Mouse (Mus musculus) cerebellum, postnatal 36 days (tissue): ENCODE results near the gene Foxc2.
A peak's percentile ranks its signal among the peaks of the same experiment; 100 is the strongest.

Experiments
- DNase-seq, 2 experiments: peaks; one replicate each; pipeline ENCODE4 v3.0.0; 2021 to 2022; ENCODE audit warnings: mixed read lengths in 2 of 2

Gene Foxc2

DNA sequence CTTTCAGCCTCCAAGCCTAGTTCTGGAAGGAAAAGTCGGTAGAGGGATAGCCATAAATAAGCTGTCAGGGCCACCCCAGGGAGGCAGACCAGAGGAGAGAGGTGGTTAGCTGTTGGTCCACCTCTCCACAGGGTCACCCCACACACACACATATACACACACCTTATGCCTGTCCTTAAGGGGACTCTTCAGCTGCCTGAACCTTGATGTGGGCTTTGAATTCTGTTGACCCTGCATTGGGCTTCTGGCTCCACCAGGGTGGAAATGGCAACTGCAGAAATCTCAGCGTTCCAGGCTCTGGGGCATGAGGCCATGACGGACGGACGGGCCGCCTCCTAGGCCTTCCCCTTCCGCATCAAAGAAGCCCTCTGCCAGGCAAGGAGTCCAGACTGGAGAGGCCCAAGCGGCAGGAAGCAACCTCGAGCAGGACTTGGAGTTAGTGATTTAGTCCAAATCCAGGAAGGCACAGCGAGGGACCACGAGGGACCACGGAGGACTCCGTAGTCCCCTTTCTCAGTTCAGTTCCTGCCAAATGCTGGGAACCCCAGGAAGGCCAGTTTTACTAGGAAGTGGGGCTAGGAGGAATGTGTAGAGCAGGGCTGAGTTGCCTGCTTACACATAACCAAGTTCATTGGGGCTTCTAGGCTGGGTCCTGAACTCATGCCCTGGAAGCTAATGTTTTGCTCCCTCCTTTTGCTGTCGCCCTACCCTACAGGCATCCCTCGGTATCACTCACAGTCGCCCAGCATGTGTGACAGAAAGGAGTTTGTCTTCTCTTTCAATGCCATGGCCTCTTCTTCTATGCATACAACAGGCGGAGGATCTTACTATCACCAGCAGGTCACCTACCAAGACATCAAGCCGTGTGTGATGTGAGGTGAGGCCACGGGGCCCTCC lies 29.7 kb upstream of the Foxc2 start:
- DNase-seq, result no peak

DNA sequence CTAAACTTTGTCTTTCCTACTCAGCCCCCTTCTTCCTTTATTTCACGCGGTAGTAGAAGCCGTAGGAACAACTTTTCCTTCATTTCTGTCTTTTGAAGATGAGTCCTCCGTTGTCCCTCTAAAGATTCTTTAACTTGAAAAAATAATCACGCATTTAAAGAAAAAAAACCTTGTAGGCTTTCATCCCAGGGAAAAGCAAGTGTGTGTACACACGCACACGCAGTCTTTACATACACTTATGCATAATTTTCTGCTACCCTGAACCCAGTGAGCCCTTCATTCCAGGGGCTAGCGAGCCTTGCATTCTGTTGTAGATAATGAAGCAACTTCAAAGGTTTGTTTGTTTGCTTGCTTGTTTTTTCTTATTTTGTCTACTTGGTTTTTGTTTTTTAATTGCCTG lies 27.7 kb upstream of the Foxc2 start:
- no peak for DNase-seq

- no peak for DNase-seq
These were observed 26.9 kb upstream of the Foxc2 start for GRCm38 (mm10) chr8:121088871-121089630.

GRCm38 (mm10) chr8:121089631-121090380 lies 26.2 kb upstream of the Foxc2 start:
- no peak for DNase-seq

DNA sequence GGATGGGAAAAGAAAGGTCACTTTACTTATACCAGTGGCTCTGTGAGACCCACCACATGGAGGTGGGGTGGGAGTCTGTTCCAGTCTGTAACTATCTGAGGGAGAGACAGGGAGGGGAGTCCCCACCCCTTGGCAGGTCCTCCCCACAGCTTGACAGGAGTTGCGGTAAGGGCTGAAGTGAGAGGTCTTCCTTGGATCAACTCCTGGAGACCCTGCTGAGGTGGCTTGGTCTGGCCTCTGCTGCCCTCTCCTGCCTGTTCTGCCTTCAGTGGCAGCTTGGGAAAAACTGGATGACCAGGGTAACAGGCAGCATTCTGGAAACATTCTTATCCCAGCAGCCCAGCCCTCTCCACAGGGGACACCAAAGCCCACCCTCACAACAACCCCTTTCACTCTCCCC lies 25.3 kb upstream of the Foxc2 start:
- DNase-seq, result no peak

DNA sequence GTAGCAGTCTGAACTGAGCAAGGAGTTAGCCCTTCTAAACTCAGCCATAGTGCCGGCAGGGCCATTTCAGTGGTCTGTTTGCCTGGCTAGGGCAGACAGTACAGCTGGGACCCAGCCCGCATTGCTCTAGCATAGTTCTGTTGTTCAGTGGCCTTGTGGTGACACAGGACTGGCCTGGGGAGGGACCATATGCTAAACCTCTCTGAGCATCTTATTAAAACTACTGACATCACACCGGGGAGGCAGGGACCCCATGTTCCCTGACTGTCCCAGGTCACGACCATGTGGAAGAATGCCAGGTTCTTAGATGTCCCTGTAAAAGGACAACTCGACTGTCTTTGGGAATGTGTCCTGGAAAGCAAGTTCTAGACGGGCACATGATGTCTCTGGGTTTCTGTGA lies 23.8 kb upstream of the Foxc2 start:
- DNase-seq, result no peak

DNA sequence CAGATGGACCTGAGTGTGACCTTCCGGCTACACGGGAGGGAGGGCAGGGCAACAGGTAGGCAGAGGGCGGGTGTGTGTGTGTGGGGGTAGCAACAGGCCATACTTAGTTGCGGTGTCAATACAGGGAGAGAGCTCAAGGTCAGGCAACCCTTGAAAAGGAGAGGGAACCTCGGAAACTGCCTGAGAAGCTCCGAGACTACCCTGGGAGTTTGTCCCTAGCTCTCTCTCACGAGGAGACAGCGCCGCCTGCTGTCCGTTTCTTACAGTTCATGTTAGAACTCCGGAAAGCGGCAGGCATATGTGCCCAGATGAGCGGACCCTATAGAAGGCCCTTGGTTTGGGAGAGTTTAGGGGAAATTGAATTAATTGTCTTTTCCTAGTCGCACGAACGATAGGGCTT lies 23.3 kb upstream of the Foxc2 start:
- peak; percentile 75 to 79 for DNase-seq

DNA sequence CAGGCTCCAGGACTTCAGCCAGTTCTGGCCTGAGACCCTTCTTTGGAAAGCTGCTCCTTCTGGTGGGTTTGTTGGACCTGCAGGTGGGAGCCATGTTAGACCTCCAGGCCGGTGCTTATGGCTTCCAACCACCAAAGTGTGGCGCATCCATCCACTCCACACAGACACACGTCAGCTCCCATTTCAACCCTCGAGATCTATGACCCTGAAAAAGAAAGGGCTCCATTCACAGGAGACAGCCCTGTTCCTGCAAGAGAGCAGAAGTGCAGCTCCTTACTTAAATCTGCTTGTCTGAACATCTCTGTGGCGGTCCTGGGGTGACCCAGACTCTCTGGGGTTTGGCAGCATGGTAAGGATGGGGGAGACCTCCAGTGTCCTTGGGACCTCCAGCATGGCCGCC lies 22.5 kb upstream of the Foxc2 start:
- no peak for DNase-seq

GRCm38 (mm10) chr8:121104049-121104818 lies 11.7 kb upstream of the Foxc2 start:
- peak; percentile 75 for DNase-seq

DNA sequence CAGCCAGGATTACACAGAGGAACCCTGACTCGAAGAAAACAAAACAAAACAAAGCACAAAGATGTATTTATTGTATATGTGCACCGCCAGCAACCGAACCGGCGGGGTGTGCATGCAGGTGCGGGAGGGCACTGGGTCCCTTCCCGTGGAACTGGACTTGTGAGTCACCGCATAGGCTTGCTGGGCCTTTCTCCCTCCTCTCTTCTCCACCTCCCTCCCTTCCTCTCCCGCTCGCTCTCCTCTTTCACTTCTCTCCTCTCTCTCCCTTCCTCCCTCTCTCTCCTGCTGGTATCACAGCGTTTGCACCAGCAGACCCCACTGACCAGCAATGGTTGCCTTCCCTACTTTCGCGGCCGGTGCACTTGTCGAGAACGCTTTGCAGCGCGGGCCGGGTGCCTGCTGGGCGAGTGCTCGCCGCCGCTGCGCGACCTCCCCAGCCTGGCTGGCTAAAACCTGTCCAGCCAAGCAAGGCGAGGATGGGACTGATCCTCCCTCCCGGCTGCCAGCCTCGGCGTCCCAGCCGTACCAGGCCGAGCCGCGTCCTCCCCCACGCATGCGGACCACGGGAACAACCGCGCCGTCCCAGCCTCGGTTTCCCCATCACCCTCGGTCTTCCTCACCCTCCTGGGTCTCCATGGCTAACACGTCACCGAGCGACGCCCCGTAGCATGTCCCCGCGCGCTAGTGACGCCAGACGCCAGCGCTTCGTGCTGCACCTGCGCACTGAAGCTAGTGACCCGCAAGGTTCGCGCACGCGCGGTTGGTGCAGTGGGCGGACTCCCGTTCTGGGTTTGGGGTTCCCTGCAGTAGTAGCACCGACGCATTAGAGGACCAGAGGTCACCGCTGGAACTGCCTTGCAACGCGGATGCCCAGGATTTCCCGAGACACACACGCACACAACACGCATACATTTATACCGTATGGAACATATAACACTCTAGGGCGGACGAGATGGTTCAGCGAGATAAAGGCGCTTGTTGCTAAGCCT lies 8.0 kb upstream of the Foxc2 start, which contains the start of gene Mthfsd:
TSS of gene Mthfsd (minus strand) at position 725 of the 989 bp plus-strand sequence.
- DNase-seq, result peak; percentile 99 to 100

- DNase-seq, result no peak
These were observed 7.3 kb upstream of the Foxc2 start for GRCm38 (mm10) chr8:121108657-121109056.

DNA sequence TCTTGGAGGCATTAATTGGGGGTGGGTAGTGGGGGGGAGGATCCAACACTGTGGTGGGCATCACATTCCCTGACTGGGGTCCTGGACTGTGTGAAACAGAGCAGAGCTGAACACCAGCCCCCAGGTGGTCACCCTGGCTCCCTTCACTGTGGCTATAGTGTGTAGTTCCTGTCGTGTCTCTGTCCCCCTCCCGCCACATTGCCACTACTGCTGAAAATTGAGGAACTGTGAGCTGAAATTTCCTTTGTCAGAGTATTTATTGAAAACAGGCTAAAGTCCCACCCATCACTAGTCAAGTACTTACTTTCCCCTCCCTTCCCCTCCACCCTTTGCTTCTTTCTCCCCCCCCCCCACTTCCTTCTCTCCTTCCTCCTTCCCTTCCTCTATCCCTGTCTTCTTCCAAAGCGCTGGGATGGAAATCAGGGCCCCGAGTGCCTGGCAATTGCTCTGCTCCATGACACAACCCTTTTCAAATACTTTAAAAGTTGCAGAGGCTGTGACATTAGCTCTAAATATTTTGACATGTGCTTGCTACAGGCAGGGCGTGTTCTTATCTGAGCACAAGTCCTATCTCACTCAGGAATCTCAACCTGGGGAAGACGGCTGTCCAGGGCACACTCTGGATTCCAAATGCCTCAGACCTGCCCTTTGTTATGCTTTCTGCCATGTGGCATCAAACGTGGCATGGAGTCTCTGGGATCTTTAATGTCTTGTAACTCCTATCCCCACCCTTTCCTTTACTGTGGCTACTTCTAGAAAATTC lies 4.6 kb upstream of the Foxc2 start:
- no peak for DNase-seq

GRCm38 (mm10) chr8:121113261-121113660 lies 2.7 kb upstream of the Foxc2 start:
- peak; percentile 97 to 99 for DNase-seq

GRCm38 (mm10) chr8:121115136-121115535 lies 835 bp upstream of the Foxc2 start:
- no peak for DNase-seq

DNA sequence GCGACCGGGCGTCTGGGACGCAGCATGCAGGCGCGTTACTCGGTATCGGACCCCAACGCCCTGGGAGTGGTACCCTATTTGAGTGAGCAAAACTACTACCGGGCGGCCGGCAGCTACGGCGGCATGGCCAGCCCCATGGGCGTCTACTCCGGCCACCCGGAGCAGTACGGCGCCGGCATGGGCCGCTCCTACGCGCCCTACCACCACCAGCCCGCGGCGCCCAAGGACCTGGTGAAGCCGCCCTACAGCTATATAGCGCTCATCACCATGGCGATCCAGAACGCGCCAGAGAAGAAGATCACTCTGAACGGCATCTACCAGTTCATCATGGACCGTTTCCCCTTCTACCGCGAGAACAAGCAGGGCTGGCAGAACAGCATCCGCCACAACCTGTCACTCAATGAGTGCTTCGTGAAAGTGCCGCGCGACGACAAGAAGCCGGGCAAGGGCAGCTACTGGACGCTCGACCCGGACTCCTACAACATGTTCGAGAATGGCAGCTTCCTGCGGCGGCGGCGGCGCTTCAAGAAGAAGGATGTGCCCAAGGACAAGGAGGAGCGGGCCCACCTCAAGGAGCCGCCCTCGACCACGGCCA lies 717 bp downstream of the Foxc2 start:
- no peak for DNase-seq

- no peak for DNase-seq
These were observed 1.2 kb downstream of the Foxc2 start for GRCm38 (mm10) chr8:121117186-121117651.

- DNase-seq, result no peak
These were observed 1.9 kb downstream of the Foxc2 start for GRCm38 (mm10) chr8:121117906-121118305.

DNA sequence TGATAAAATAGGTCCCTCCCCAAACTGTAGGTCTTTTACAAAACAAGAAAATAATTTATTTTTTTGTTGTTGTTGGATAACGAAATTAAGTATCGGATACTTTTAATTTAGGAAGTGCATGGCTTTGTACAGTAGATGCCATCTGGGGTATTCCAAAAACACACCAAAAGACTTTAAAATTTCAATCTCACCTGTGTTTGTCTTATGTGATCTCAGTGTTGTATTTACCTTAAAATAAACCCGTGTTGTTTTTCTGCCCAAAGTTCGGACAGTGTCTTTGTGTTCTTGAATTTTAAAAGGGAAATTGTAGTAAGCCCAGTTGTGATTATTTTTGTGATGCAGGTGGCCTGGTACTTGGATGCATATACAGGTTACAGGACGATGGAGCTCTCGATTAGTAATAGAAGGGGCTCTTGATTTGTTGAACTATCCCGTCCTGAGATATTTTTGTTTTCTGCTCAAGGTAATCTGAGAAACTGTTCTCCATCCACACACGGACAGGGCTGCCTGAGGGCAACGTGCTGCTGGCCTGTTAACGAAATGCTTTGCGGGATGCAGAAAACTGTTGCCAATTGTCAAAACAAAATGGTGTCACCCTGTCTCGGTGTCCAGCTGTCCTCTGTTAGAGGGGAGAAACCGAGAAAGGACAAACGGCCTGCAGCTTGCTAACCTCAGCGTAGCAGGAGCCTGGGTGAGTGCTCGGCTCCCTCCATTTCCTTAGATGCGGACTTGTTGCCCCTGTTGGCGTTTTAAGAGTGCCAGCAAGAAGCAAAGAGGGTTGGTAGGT lies 2.9 kb downstream of the Foxc2 start:
- DNase-seq, result no peak
